Mouse (Mus musculus): Measurements from ENCODE around the gene Vmn1r152.
"Not testable (repeated sequence)": the region's sequence is repeated elsewhere in the genome, so short reads cannot be mapped to it uniquely, and the experiment has no call there.

Gene Vmn1r152

DNA sequence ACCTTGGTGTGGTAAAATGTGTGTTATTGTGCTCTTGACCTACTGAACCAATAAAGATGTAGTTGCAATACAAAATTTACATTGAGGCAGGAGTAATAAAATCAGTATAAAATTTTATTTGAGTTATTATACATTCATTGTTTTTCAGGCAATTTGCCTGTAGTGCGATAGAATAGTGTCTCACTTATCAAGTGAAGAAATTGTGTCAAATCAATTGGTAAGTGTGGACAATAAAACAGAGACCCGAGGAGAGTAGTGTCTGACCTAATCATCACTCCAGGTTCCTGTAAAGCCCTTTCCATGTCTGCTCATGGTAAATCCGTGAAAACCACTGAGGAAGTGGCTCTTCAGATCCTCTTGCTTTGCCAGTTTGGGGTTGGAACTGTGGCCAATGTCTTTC, at the start of gene Vmn1r152:
Vmn1r152 (plus strand) TSS at position 301 of the 400 bp plus-strand sequence.
- DNase-seq (ENCODE audit: extremely low read depth, insufficient read length, low spot score), result not testable (repeated sequence)

DNA sequence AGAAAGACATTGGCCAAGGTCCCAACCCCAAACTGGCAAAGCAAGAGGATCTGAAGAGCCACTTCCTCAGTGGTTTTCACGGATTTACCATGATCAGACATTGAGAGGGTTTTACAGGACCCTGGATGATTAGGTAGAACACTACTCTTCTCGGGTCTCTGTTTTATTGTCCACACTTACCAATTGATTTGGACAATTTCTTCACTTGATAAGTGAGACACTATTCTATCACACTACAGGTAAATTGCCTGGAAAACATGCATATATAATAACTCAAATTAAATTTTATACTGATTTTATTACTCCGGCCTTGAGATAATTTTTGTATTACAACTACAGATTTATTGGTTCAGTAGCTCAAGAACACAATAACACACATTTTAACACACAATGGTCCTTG, 23.2 kb upstream of the Vmn1r152 start, which contains the start of gene Vmn1r151:
Vmn1r151 (minus strand) TSS at position 101 of the 400 bp plus-strand sequence.
- DNase-seq (ENCODE audit: extremely low read depth, insufficient read length, low spot score), result not testable (repeated sequence)

DNA sequence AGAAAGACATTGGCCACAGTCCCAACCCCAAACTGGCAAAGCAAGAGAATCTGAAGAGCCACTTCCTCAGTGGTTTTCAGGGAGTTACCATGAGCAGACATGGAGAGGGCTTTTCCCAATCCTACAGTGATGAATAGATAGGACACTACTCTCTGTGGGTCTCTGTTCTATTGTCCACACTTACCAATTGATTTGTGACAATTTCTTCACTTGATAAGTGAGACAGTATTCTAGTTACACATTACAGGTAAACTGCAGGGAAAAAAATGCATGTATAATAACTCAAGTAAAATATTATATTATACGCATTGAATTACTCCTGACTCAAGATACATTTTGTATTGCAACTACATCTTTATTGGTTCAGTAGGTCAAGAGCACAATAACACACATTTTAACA, 12.0 kb downstream of the Vmn1r152 start, which contains the start of gene Gm8677:
Gm8677 (minus strand) TSS at position 101 of the 400 bp plus-strand sequence.
- not testable (repeated sequence) for DNase-seq (ENCODE audit: extremely low read depth, insufficient read length, low spot score)

GRCm38 (mm10) chr7:22565243-22565642, 42.5 kb downstream of the Vmn1r152 start, which contains the start of gene Gm4201:
Gm4201 (minus strand) TSS chr7:22565343.
- DNase-seq (ENCODE audit: extremely low read depth, insufficient read length, low spot score), result not testable (repeated sequence)

Data from 3134 (cell line).